Mouse (Mus musculus) MEL (cell line): ENCODE measurements around the gene Fhit.

ENCODE experiments used
- CHD1 ChIP-seq: IDR thresholded peaks from 2 replicates; pipeline ENCODE4 v1.6.1; 2012; ENCODE audit warnings: low read depth, mild to moderate bottlenecking, inconsistent platforms, low read length, improper control_type of control experiment
- CHD2 ChIP-seq: IDR thresholded peaks from 2 replicates; pipeline ENCODE4 v1.6.1; 2011; ENCODE audit warnings: low read length, improper control_type of control experiment
- CTCF ChIP-seq, 3 experiments: IDR thresholded peaks in 2 of 3; conservative IDR thresholded peaks in 1 of 3; 2 replicates each; pipeline ENCODE4 v1.5.1; 2011 to 2012; ENCODE audit warnings: low read length in 3 of 3, low read depth in 2 of 3, mild to moderate bottlenecking in 2 of 3, improper control_type of control experiment in 1 of 3, inconsistent platforms in 1 of 3, mixed read lengths in 1 of 3, moderate library complexity in 1 of 3; ENCODE audit not compliant: control insufficient read depth in 1 of 3, insufficient read depth in 1 of 3, poor library complexity in 1 of 3, severe bottlenecking in 1 of 3
- EP300 ChIP-seq, 2 experiments: IDR thresholded peaks; 2 replicates each; pipeline ENCODE4 v1.6.1; 2011; ENCODE audit warnings: improper control_type of control experiment in 2 of 2, low read length in 2 of 2, low read depth in 1 of 2, mild to moderate bottlenecking in 1 of 2
- GABPA ChIP-seq: IDR thresholded peaks from 2 replicates; pipeline ENCODE4 v1.6.1; 2012; ENCODE audit warnings: low read depth, mild to moderate bottlenecking, inconsistent platforms, low read length, improper control_type of control experiment, moderate library complexity
- JUND ChIP-seq: IDR thresholded peaks from 2 replicates; pipeline ENCODE4 v1.6.1; 2011; ENCODE audit warnings: low read depth, mild to moderate bottlenecking, improper control_type of control experiment, low read length
- KAT2A ChIP-seq: conservative IDR thresholded peaks from 2 replicates; pipeline ENCODE4 v1.6.1; 2012; ENCODE audit warnings: low read depth, low read length, improper control_type of control experiment, inconsistent platforms
- MAFK ChIP-seq: IDR thresholded peaks from 2 replicates; pipeline ENCODE4 v1.6.1; 2011; ENCODE audit warnings: low read depth, mild to moderate bottlenecking, low read length, improper control_type of control experiment, borderline replicate concordance
- MAX ChIP-seq: IDR thresholded peaks from 2 replicates; pipeline ENCODE4 v1.6.1; 2011; ENCODE audit warnings: low read length, improper control_type of control experiment
- MXI1 ChIP-seq: IDR thresholded peaks from 2 replicates; pipeline ENCODE4 v1.6.1; 2011; ENCODE audit warnings: mild to moderate bottlenecking, low read depth, low read length, improper control_type of control experiment
- NRF1 ChIP-seq: IDR thresholded peaks from 2 replicates; pipeline ENCODE4 v1.6.1; 2014; ENCODE audit warnings: low read depth, mild to moderate bottlenecking, inconsistent platforms, low read length, improper control_type of control experiment, moderate library complexity; ENCODE audit not compliant: poor library complexity, insufficient read depth, severe bottlenecking
- POLR2A ChIP-seq, 2 experiments: IDR thresholded peaks; 2 replicates each; pipeline ENCODE4 v1.6.1; 2011 to 2012; ENCODE audit warnings: low read length in 2 of 2, mild to moderate bottlenecking in 2 of 2, control low read depth in 1 of 2, improper control_type of control experiment in 1 of 2, low read depth in 1 of 2, moderate library complexity in 1 of 2; ENCODE audit not compliant: control insufficient read depth in 1 of 2, insufficient read depth in 1 of 2, poor library complexity in 1 of 2
- UBTF ChIP-seq: IDR thresholded peaks from 2 replicates; pipeline ENCODE4 v1.6.1; 2012; ENCODE audit warnings: low read depth, mild to moderate bottlenecking, inconsistent platforms, low read length, improper control_type of control experiment, moderate library complexity, borderline replicate concordance; ENCODE audit not compliant: insufficient read depth
- ZNF384 ChIP-seq: IDR thresholded peaks from 2 replicates; pipeline ENCODE4 v1.6.1; 2012; ENCODE audit warnings: low read depth, mild to moderate bottlenecking, inconsistent platforms, low read length, improper control_type of control experiment

GRCm38 (mm10) chr14:9619840-9620239, 1542.0 kb downstream of the Fhit start:
- TF ChIP-seq CTCF (IDR thresholded peaks at IDR 0.05 in 2 of 3, conservative IDR thresholded peaks at IDR 0.05 in 1 of 3; ENCODE audit: control insufficient read depth in 1 of 3, insufficient read depth in 1 of 3, low read depth in 2 of 3, low read length in 3 of 3, poor library complexity in 1 of 3, severe bottlenecking in 1 of 3), result no peak
- TF ChIP-seq ZNF384, result no peak
- no peak for TF ChIP-seq MXI1
- no peak for TF ChIP-seq MAX
- no peak for TF ChIP-seq CHD1
- no peak for TF ChIP-seq CHD2
- TF ChIP-seq MAFK, result no peak
- no peak for TF ChIP-seq POLR2A (IDR thresholded peaks at IDR 0.05; ENCODE audit: control insufficient read depth in 1 of 2, insufficient read depth in 1 of 2, low read depth in 1 of 2, low read length in 2 of 2, poor library complexity in 1 of 2)
- no peak for TF ChIP-seq NRF1
- TF ChIP-seq EP300 (IDR thresholded peaks at IDR 0.05; ENCODE audit: low read depth in 1 of 2, low read length in 2 of 2), result no peak
- TF ChIP-seq GABPA, result no peak
- no peak for TF ChIP-seq KAT2A
- no peak for TF ChIP-seq UBTF
- no peak for TF ChIP-seq JUND
